Mouse (Mus musculus): Measurements from ENCODE around the gene Fam102b. TPM values are rescaled to one million over a fixed set of nuclear protein-coding genes. Genes with fewer than 3 reads are reported as not detected.

Fam102b gene
- total RNA-seq (2021), result 10 to 100 TPM; 26.9 to 27.9 TPM

- DNase-seq, result peak; percentile 87 to 89
These were observed at the start of gene Fam102b for GRCm38 (mm10) chr3:109027515-109027987. TSS of gene Fam102b (minus strand) at chr3:109027607.

GRCm38 (mm10) chr3:109062989-109063388 lies 35.6 kb upstream of the Fam102b start:
- DNase-seq, result peak in 1 of 2 experiments; percentile 8

GRCm38 (mm10) chr3:109062391-109062790 lies 35.0 kb upstream of the Fam102b start:
- no peak for DNase-seq

GRCm38 (mm10) chr3:109059903-109060302 lies 32.5 kb upstream of the Fam102b start:
- DNase-seq, result no peak

GRCm38 (mm10) chr3:109051946-109052331 lies 24.5 kb upstream of the Fam102b start:
- DNase-seq, result no peak

GRCm38 (mm10) chr3:109051056-109051945 lies 23.9 kb upstream of the Fam102b start:
- DNase-seq, result no peak

GRCm38 (mm10) chr3:109047707-109048283 lies 20.4 kb upstream of the Fam102b start:
- no peak for DNase-seq

- no peak for DNase-seq
These were observed 19.0 kb upstream of the Fam102b start for GRCm38 (mm10) chr3:109046428-109046827.

- DNase-seq, result no peak
These were observed 16.0 kb upstream of the Fam102b start for GRCm38 (mm10) chr3:109043395-109043794.

- DNase-seq, result no peak
These were observed 13.5 kb upstream of the Fam102b start for GRCm38 (mm10) chr3:109040908-109041307.

- no peak for DNase-seq
These were observed 7.0 kb upstream of the Fam102b start for GRCm38 (mm10) chr3:109034411-109034810.

- DNase-seq, result no peak
These were observed 4.9 kb upstream of the Fam102b start for GRCm38 (mm10) chr3:109032306-109032705.

GRCm38 (mm10) chr3:109031626-109032025 lies 4.2 kb upstream of the Fam102b start:
- no peak for DNase-seq

GRCm38 (mm10) chr3:109030817-109031216 lies 3.4 kb upstream of the Fam102b start:
- DNase-seq, result no peak

- DNase-seq, result no peak
These were observed 2.3 kb upstream of the Fam102b start for GRCm38 (mm10) chr3:109029661-109030060.

GRCm38 (mm10) chr3:109026991-109027470 lies 376 bp downstream of the Fam102b start:
- no peak for DNase-seq

- DNase-seq, result no peak
These were observed 881 bp downstream of the Fam102b start for GRCm38 (mm10) chr3:109026462-109026990.

GRCm38 (mm10) chr3:109025579-109025978 lies 1.8 kb downstream of the Fam102b start:
- peak; percentile 40 to 49 for DNase-seq

- DNase-seq, result no peak
These were observed 4.3 kb downstream of the Fam102b start for GRCm38 (mm10) chr3:109023066-109023465.

GRCm38 (mm10) chr3:109021720-109022516 lies 5.5 kb downstream of the Fam102b start:
- DNase-seq, result no peak

- no peak for DNase-seq
These were observed 9.1 kb downstream of the Fam102b start for GRCm38 (mm10) chr3:109018336-109018735.

GRCm38 (mm10) chr3:109012595-109012994 lies 14.8 kb downstream of the Fam102b start:
- DNase-seq, result no peak

All from layer of hippocampus, postnatal 36 days (tissue).